Comparison of ENCODE assay signal across 33 mouse cellular contexts in the genomic region with DNA sequence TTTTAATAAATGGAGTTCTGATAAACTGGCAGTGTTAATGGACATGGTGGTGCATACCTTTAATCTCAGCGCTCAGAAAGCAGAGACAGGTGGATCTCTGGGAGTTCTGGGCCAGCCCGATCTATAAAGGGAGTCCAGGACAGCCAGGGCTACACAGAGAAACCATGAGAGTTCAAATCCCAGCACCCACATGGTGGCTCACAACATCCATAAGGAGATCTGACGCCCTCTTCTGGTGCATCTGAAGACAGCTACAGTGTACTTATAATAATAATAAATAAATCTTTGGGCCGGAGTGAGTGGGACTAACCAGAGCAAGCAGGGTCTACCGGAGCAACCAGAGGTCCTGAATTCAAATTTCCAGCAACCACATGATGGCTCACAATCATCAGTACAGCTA. TPM values are rescaled to one million over a fixed set of nuclear protein-coding genes. Genes with fewer than 3 reads are reported as not detected.
DNase-seq lines count a peak whose midpoint lies in the region; ATAC-seq and TF ChIP-seq lines count a peak whose summit lies in the region.
"Had no signal": no experiment of that assay in that cellular context is flagged by ENCODE, and none has a peak within 500 bp of the region (broad histone marks: within the 10 kb centered on the region; RNA-seq: fewer than 3 reads in every experiment).

No protein-coding gene starts in this region.

- TF ChIP-seq EP300 in liver, embryonic 14.5 days (IDR thresholded peaks at IDR 0.05; ENCODE audit: low read depth) = no peak

- WGBS in liver, embryonic 14.5 days (ENCODE audit: insufficient replicate concordance) = 71% methylated on average over 5 of the region's 5 CpGs
- WGBS in midbrain, postnatal 0 days = 80% methylated on average over 5 of the region's 5 CpGs
- WGBS in midbrain, embryonic 10.5 days = 72% methylated on average over 5 of the region's 5 CpGs
- WGBS in hindbrain, embryonic 13.5 days = 73% methylated on average over 5 of the region's 5 CpGs

- H3K36me3 ChIP-seq in liver, embryonic 14.5 days (replicated peaks; ENCODE audit: control insufficient read depth, insufficient read depth, low read depth) = peaks cover 12% of the 10 kb centered on the region
- H3K36me3 ChIP-seq in midbrain, postnatal 0 days (ENCODE audit: insufficient read depth, low read length) = peaks cover 27% of the 10 kb centered on the region
- H3K36me3 ChIP-seq in midbrain, embryonic 10.5 days = peaks cover 43% of the 10 kb centered on the region
- peaks cover 39% of the 10 kb centered on the region for H3K36me3 ChIP-seq in hindbrain, embryonic 13.5 days

- no peak overlapping the region for H3K27ac ChIP-seq in liver, embryonic 14.5 days
- H3K27ac ChIP-seq in midbrain, postnatal 0 days (ENCODE audit: low read depth, low read length) = no peak overlapping the region
- H3K27ac ChIP-seq in midbrain, embryonic 10.5 days (replicated peaks) = no peak overlapping the region
- H3K27ac ChIP-seq in hindbrain, embryonic 13.5 days = no peak overlapping the region
- H3K27ac ChIP-seq: embryonic facial prominence, embryonic 10.5 days; embryonic facial prominence, embryonic 13.5 days; forebrain, embryonic 13.5 days; heart, adult 2 months; heart, embryonic 10.5 days; heart, embryonic 13.5 days; hindbrain, embryonic 15.5 days had no signal

- no peaks in the 10 kb centered on the region for H3K27me3 ChIP-seq in liver, embryonic 14.5 days (ENCODE audit: control insufficient read depth, insufficient read depth, low read length)
- H3K27me3 ChIP-seq in midbrain, postnatal 0 days (ENCODE audit: insufficient read depth, low read length) = no peaks in the 10 kb centered on the region
- H3K27me3 ChIP-seq in midbrain, embryonic 10.5 days (ENCODE audit: low read depth, poor library complexity, severe bottlenecking) = peaks cover 20% of the 10 kb centered on the region
- peaks cover 11% of the 10 kb centered on the region for H3K27me3 ChIP-seq in hindbrain, embryonic 13.5 days
- H3K27me3 ChIP-seq: hindbrain, embryonic 15.5 days; Patski had no signal

- H3K4me3 ChIP-seq in liver, embryonic 14.5 days (ENCODE audit: insufficient read depth in 1 of 2, low read depth in 2 of 2, low read length in 2 of 2) = no peak overlapping the region
- H3K4me3 ChIP-seq in midbrain, postnatal 0 days (ENCODE audit: low read depth, low read length) = no peak overlapping the region
- H3K4me3 ChIP-seq in midbrain, embryonic 10.5 days = no peak overlapping the region
- H3K4me3 ChIP-seq in hindbrain, embryonic 13.5 days = no peak overlapping the region
- H3K4me3 ChIP-seq: embryonic facial prominence, embryonic 10.5 days; embryonic facial prominence, embryonic 13.5 days; erythroblast, embryonic 14.5 days; forebrain, embryonic 13.5 days; heart, adult 2 months; heart, embryonic 10.5 days; heart, embryonic 13.5 days; hindbrain, embryonic 15.5 days had no signal

- peaks cover 0 to under 1% of the 10 kb centered on the region in 2 experiments; a peak in 1 of 4 replicates for H3K4me1 ChIP-seq in liver, embryonic 14.5 days (replicated peaks; ENCODE audit: control insufficient read depth in 2 of 2, insufficient read depth in 2 of 2, low read length in 1 of 2)
- no peaks in the 10 kb centered on the region for H3K4me1 ChIP-seq in midbrain, postnatal 0 days (ENCODE audit: insufficient read depth, low read length)
- H3K4me1 ChIP-seq in midbrain, embryonic 10.5 days = peaks cover 16% of the 10 kb centered on the region
- peaks cover 25% of the 10 kb centered on the region for H3K4me1 ChIP-seq in hindbrain, embryonic 13.5 days (replicated peaks)

- no peak overlapping the region for H3K4me2 ChIP-seq in liver, embryonic 14.5 days (ENCODE audit: low read depth)
- no peak overlapping the region for H3K4me2 ChIP-seq in midbrain, postnatal 0 days (ENCODE audit: low read depth, low read length, poor library complexity, severe bottlenecking)
- H3K4me2 ChIP-seq in hindbrain, embryonic 13.5 days = no peak overlapping the region
- H3K4me2 ChIP-seq: embryonic facial prominence, embryonic 13.5 days; forebrain, embryonic 13.5 days; heart, embryonic 13.5 days; hindbrain, embryonic 15.5 days had no signal

- no peak for ATAC-seq in liver, embryonic 14.5 days (ENCODE audit: insufficient read depth)
- ATAC-seq in midbrain, postnatal 0 days (ENCODE audit: low FRiP score) = no peak
- ATAC-seq in hindbrain, embryonic 13.5 days (ENCODE audit: low FRiP score) = no peak
- ATAC-seq: activated CD4-positive, CD25-positive, alpha-beta regulatory T cell, adult 4 months; forebrain, embryonic 13.5 days; forebrain, embryonic 16.5 days; Patski had no signal

- peak; percentile 29; the same call in 1 of the 2 replicates for TF ChIP-seq CTCF in liver, embryonic 14.5 days (IDR thresholded peaks at IDR 0.05; ENCODE audit: low read depth)
- TF ChIP-seq CTCF in midbrain, postnatal 0 days (IDR thresholded peaks at IDR 0.05) = peak; percentile 13; the same call in 1 of the 2 replicates

- H3K9ac ChIP-seq in liver, embryonic 14.5 days (replicated peaks) = no peak overlapping the region
- no peak overlapping the region for H3K9ac ChIP-seq in midbrain, postnatal 0 days (replicated peaks; ENCODE audit: low read length, poor library complexity, severe bottlenecking)
- H3K9ac ChIP-seq in hindbrain, embryonic 13.5 days = no peak overlapping the region
- H3K9ac ChIP-seq: embryonic facial prominence, embryonic 13.5 days; forebrain, embryonic 13.5 days; heart, embryonic 13.5 days; hindbrain, embryonic 15.5 days had no signal

- DNase-seq in liver, embryonic 14.5 days (ENCODE audit: low read depth in 3 of 3, low spot score in 3 of 3) = no peak
- DNase-seq in liver (no peak), ZHBTc4 (ENCODE audit: low read depth, low spot score) (peak; percentile 49)
- no peak for DNase-seq in midbrain, postnatal 0 days (ENCODE audit: low spot score)
- no peak for DNase-seq in midbrain, embryonic 10.5 days (ENCODE audit: low spot score)
- DNase-seq in B cell, adult 2 months = no peak
- DNase-seq: adrenal gland, adult 8-10 months; adrenal gland, postnatal 25 days; cerebellum, adult 11-12 months; cerebellum, adult 8-10 months; cerebellum, postnatal 10 days; cerebellum, postnatal 36 days; embryo, embryonic 11 days; gastrocnemius, postnatal 10 days; gastrocnemius, postnatal 36 days; heart, adult 2 months; heart, postnatal 14 days; heart, postnatal 4 days had no signal

- H3K9me3 ChIP-seq in liver, embryonic 14.5 days (ENCODE audit: control insufficient read depth, low read length) = no peaks in the 10 kb centered on the region
- H3K9me3 ChIP-seq in midbrain, postnatal 0 days (ENCODE audit: low read length) = no peaks in the 10 kb centered on the region
- no peaks in the 10 kb centered on the region for H3K9me3 ChIP-seq in midbrain, embryonic 10.5 days (replicated peaks)
- H3K9me3 ChIP-seq in hindbrain, embryonic 13.5 days = no peaks in the 10 kb centered on the region
- H3K9me3 ChIP-seq: embryonic facial prominence, embryonic 13.5 days; forebrain, embryonic 13.5 days; G1E; heart, embryonic 10.5 days; heart, embryonic 13.5 days; hindbrain, embryonic 15.5 days had no signal

RNA-seq across cellular contexts. Expression of a gene that starts 4.5 kb away (rescaled TPM):
- 119 and 138 TPM in 2 replicates for polyA plus RNA-seq in liver, embryonic 14.5 days (2012; rRNA removed)
- polyA plus RNA-seq in liver, embryonic 14.5 days (2014; fragmentation: Nextera tagmentation; extraction: Ambion mirVana) = 93.4 and 111 TPM in 2 replicates
- 467 and 650 TPM in 2 replicates for total RNA-seq in midbrain, postnatal 0 days (2014; rRNA removed)
- 187 and 190 TPM in 2 replicates for polyA plus RNA-seq in midbrain, postnatal 0 days (2015; fragmentation: Nextera tagmentation; extraction: Ambion mirVana)
- 349 and 398 TPM in 2 replicates for polyA plus RNA-seq in midbrain, embryonic 10.5 days (2016; fragmentation: Nextera tagmentation; extraction: Ambion mirVana)
- polyA plus RNA-seq in hindbrain, embryonic 13.5 days (2015; fragmentation: Nextera tagmentation; extraction: Ambion mirVana) = 216 and 239 TPM in 2 replicates

RNA-seq across cellular contexts. Expression of a gene that starts 5.4 kb away (rescaled TPM):
- polyA plus RNA-seq in liver, embryonic 14.5 days (2012; rRNA removed) = 4.9 and 7.7 TPM in 2 replicates
- 10.1 and 10.7 TPM in 2 replicates for polyA plus RNA-seq in liver, embryonic 14.5 days (2014; fragmentation: Nextera tagmentation; extraction: Ambion mirVana)
- not detected in 2 replicates for total RNA-seq in midbrain, postnatal 0 days (2014; rRNA removed)
- 0.18 and 0.21 TPM in 2 replicates for polyA plus RNA-seq in midbrain, postnatal 0 days (2015; fragmentation: Nextera tagmentation; extraction: Ambion mirVana)
- 0.05 and 0.07 TPM in 2 replicates for polyA plus RNA-seq in midbrain, embryonic 10.5 days (2016; fragmentation: Nextera tagmentation; extraction: Ambion mirVana)
- 0.19 and 0.44 TPM in 2 replicates for polyA plus RNA-seq in hindbrain, embryonic 13.5 days (2015; fragmentation: Nextera tagmentation; extraction: Ambion mirVana)
- total RNA-seq: adrenal gland, postnatal 25 days; gastrocnemius, postnatal 36 days; granulocyte monocyte progenitor cell, adult 5-6 weeks; heart, adult 2 months; heart, postnatal 14 days; heart, postnatal 4 days had no signal
- polyA plus RNA-seq: embryonic facial prominence, embryonic 10.5 days; erythroblast, embryonic 14.5 days; G1E; heart, embryonic 10.5 days; heart, embryonic 16.5 days; hindbrain, embryonic 11.5 days had no signal

RNA-seq across cellular contexts. Expression of a gene that starts 6.5 kb away (rescaled TPM):
- polyA plus RNA-seq in liver, embryonic 14.5 days (2012; rRNA removed) = 9.8 and 10.9 TPM in 2 replicates
- 10.5 and 13.4 TPM in 2 replicates for polyA plus RNA-seq in liver, embryonic 14.5 days (2014; fragmentation: Nextera tagmentation; extraction: Ambion mirVana)
- total RNA-seq in midbrain, postnatal 0 days (2014; rRNA removed) = 37.5 and 70.8 TPM in 2 replicates
- 29.0 and 31.8 TPM in 2 replicates for polyA plus RNA-seq in midbrain, postnatal 0 days (2015; fragmentation: Nextera tagmentation; extraction: Ambion mirVana)
- polyA plus RNA-seq in midbrain, embryonic 10.5 days (2016; fragmentation: Nextera tagmentation; extraction: Ambion mirVana) = 32.7 and 36.4 TPM in 2 replicates
- polyA plus RNA-seq in hindbrain, embryonic 13.5 days (2015; fragmentation: Nextera tagmentation; extraction: Ambion mirVana) = 37.0 and 37.4 TPM in 2 replicates

RNA-seq across cellular contexts. Expression of a gene that starts 25.7 kb away (rescaled TPM):
- 2.1 and 2.4 TPM in 2 replicates for polyA plus RNA-seq in liver, embryonic 14.5 days (2012; rRNA removed)
- 0.93 and 1.1 TPM in 2 replicates for polyA plus RNA-seq in liver, embryonic 14.5 days (2014; fragmentation: Nextera tagmentation; extraction: Ambion mirVana)
- 11.9 and 13.0 TPM in 2 replicates for total RNA-seq in midbrain, postnatal 0 days (2014; rRNA removed)
- polyA plus RNA-seq in midbrain, postnatal 0 days (2015; fragmentation: Nextera tagmentation; extraction: Ambion mirVana) = 8.2 and 8.9 TPM in 2 replicates
- 18.0 and 19.4 TPM in 2 replicates for polyA plus RNA-seq in midbrain, embryonic 10.5 days (2016; fragmentation: Nextera tagmentation; extraction: Ambion mirVana)
- 12.4 and 13.2 TPM in 2 replicates for polyA plus RNA-seq in hindbrain, embryonic 13.5 days (2015; fragmentation: Nextera tagmentation; extraction: Ambion mirVana)

RNA-seq across cellular contexts. Expression of a gene that starts 31.2 kb away (rescaled TPM):
- 42.5 and 92.3 TPM in 2 replicates for polyA plus RNA-seq in liver, embryonic 14.5 days (2012; rRNA removed)
- polyA plus RNA-seq in liver, embryonic 14.5 days (2014; fragmentation: Nextera tagmentation; extraction: Ambion mirVana) = 133 and 136 TPM in 2 replicates
- 67.6 and 114 TPM in 2 replicates for total RNA-seq in midbrain, postnatal 0 days (2014; rRNA removed)
- 198 and 205 TPM in 2 replicates for polyA plus RNA-seq in midbrain, postnatal 0 days (2015; fragmentation: Nextera tagmentation; extraction: Ambion mirVana)
- polyA plus RNA-seq in midbrain, embryonic 10.5 days (2016; fragmentation: Nextera tagmentation; extraction: Ambion mirVana) = 113 and 133 TPM in 2 replicates
- 181 and 184 TPM in 2 replicates for polyA plus RNA-seq in hindbrain, embryonic 13.5 days (2015; fragmentation: Nextera tagmentation; extraction: Ambion mirVana)
